Mouse (Mus musculus) midbrain, embryonic 16.5 days (tissue): ENCODE results near the gene Ccdc136. TPM values are rescaled to one million over a fixed set of nuclear protein-coding genes. Genes with fewer than 3 reads are reported as not detected.

Experiments used
- ATAC-seq: fragments of 200-750 bp; cut with Nextera tagmentation; 2 replicates; pipeline ENCODE4 v1.8.0; 2017; ENCODE audit warnings: moderate TSS enrichment
- H3K27ac ChIP-seq: fragments of 300-500 bp; sonication (generic); 2 replicates; pipeline ENCODE4 v1.5.1; 2014; ENCODE audit warnings: mild to moderate bottlenecking, low read length, mixed read lengths
- H3K27me3 ChIP-seq: fragments of 300-500 bp; sonication (generic); 2 replicates; pipeline ENCODE4 v1.6.1; 2014; ENCODE audit warnings: low read depth, low read length, mixed read lengths; ENCODE audit not compliant: control insufficient read depth, insufficient read depth
- H3K36me3 ChIP-seq: fragments of 300-500 bp; sonication (generic); 2 replicates; pipeline ENCODE4 v1.6.1; 2014; ENCODE audit warnings: mild to moderate bottlenecking, low read length, moderate library complexity, mixed read lengths; ENCODE audit not compliant: control insufficient read depth, insufficient read depth
- H3K4me1 ChIP-seq: fragments of 300-500 bp; sonication (generic); 2 replicates; pipeline ENCODE4 v1.6.1; 2014; ENCODE audit warnings: mild to moderate bottlenecking, low read length, mixed read lengths; ENCODE audit not compliant: control insufficient read depth, insufficient read depth
- H3K4me2 ChIP-seq: fragments of 300-500 bp; sonication (generic); 2 replicates; pipeline ENCODE4 v1.6.1; 2014; ENCODE audit warnings: mild to moderate bottlenecking, low read length, mixed read lengths
- H3K4me3 ChIP-seq: fragments of 300-500 bp; sonication (generic); 2 replicates; pipeline ENCODE4 v1.5.1; 2014; ENCODE audit warnings: low read depth, mild to moderate bottlenecking, low read length, moderate library complexity, mixed read lengths
- H3K9ac ChIP-seq: fragments of 300-500 bp; sonication (generic); 2 replicates; pipeline ENCODE4 v1.6.1; 2014; ENCODE audit warnings: low read depth, low read length, mixed read lengths
- H3K9me3 ChIP-seq: fragments of 300-500 bp; sonication (generic); replicated peaks from 2 replicates; pipeline ENCODE4 v1.6.1; 2014; ENCODE audit warnings: mild to moderate bottlenecking, low read length, mixed read lengths; ENCODE audit not compliant: control insufficient read depth, poor library complexity, severe bottlenecking
- WGBS: fragments of 180-500 bp; shearing (Covaris S2); extraction: QIAGEN DNeasy Blood & Tissue Kit; methylation state at CpG from one replicate; pipeline ENCODE4 v1.1.7; 2014; 5-methylcytosine and 5-hydroxymethylcytosine counted together
- polyA plus RNA-seq: library from polyadenylated mRNA; unstranded; fragments of >200 nt; fragmentation: Nextera tagmentation; extraction: Ambion mirVana; gene quantifications from 2 replicates; pipeline ENCODE4 v1.2.1, GENCODE M21; 2015

Ccdc136 gene
- polyA plus RNA-seq, 1 experiment from 2014 or later, result 46.5 TPM

DNA sequence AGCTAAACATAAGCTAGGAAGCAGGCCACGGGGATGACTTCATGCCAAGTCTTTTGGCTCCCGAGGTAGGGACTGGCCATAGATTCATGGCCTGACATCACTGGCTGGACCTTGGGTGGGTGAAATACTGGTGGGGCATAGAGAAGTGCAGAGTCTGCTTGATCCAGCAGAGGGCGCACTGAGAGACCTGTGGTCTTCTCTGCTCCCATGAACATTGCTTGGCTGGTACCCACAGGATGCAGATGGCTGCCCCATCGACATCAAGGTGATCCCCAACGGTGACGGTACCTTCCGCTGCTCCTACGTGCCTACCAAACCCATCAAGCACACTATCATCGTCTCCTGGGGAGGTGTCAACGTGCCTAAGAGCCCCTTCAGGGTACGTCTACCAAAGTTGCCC is 48.7 kb downstream of the Ccdc136 start:
- Histone ChIP-seq H3K27ac (no peak overlapping the region), H3K4me2 (no peak overlapping the region), H3K4me3 (no peak overlapping the region), H3K36me3 (no peaks in the 10 kb centered on the region), H3K27me3 (no peaks in the 10 kb centered on the region), H3K9ac (no peak overlapping the region), H3K4me1 (no peaks in the 10 kb centered on the region), H3K9me3 (no peaks in the 10 kb centered on the region)
- 75% methylated on average over 11 of the region's 11 CpGs for WGBS
- no peak for ATAC-seq

DNA sequence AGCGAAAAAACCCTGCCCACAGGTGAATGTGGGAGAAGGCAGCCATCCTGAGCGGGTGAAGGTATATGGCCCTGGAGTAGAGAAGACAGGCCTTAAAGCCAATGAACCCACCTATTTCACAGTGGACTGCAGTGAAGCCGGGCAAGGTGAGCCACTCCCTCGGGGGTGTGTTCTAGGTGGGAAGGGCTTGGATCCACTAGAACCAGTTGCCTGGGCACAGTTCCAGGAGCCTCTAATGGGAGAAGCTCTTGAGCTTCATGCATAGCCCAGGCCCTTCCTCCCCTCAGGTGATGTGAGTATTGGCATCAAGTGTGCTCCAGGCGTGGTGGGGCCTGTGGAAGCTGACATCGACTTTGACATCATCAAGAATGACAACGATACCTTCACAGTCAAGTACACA is 49.2 kb downstream of the Ccdc136 start:
- 94% methylated on average over 7 of the region's 7 CpGs for WGBS
- H3K4me1 ChIP-seq, result no peaks in the 10 kb centered on the region
- H3K27ac ChIP-seq, result no peak overlapping the region
- H3K36me3 ChIP-seq, result no peaks in the 10 kb centered on the region
- no peak overlapping the region for H3K4me2 ChIP-seq
- H3K9ac ChIP-seq, result no peak overlapping the region
- no peak overlapping the region for H3K4me3 ChIP-seq
- H3K27me3 ChIP-seq, result no peaks in the 10 kb centered on the region
- no peaks in the 10 kb centered on the region for H3K9me3 ChIP-seq
- ATAC-seq, result no peak

DNA sequence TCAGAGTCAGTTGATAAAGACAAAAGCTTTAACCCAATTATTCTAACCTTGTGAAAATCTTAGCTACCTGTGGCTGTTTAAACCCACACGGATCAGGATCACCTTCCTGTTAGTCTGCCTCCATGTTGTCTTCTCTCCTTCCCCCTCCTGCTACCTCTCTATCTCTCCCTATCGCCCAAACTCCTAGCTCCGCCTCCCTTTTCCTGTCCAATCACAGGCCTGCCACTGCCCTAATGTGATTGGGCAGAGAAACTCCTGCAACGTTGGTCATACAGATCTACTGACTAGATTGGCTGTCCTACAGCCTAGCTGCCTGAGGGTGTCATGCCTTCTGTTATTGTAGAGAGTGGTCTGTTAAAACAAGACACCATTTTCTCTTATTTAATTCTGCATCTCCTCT is 53.7 kb downstream of the Ccdc136 start:
- Histone ChIP-seq H3K36me3 (no peaks in the 10 kb centered on the region), H3K9me3 (no peaks in the 10 kb centered on the region), H3K4me1 (no peaks in the 10 kb centered on the region), H3K4me3 (no peak overlapping the region), H3K9ac (no peak overlapping the region), H3K27ac (no peak overlapping the region), H3K27me3 (no peaks in the 10 kb centered on the region), H3K4me2 (no peak overlapping the region)
- ATAC-seq, result no peak
- 32% methylated on average over 4 of the region's 4 CpGs for WGBS

DNA sequence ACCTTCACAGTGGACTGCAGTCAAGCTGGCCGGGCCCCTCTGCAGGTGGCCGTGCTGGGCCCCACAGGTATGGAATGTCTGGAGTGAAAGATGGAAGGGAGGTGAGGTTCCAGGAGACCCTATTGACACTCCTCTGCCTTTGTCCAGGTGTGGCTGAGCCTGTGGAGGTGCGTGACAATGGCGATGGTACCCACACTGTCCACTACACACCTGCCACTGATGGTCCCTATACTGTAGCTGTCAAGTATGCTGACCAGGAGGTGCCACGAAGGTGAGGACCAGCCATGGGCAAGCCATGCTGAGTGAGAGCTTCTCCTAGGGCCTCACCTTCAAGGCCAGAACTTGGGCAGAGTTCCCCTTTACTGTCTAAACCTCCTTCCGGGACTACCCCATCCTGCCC is 54.6 kb downstream of the Ccdc136 start:
- H3K9me3 ChIP-seq, result no peaks in the 10 kb centered on the region
- H3K4me1 ChIP-seq, result no peaks in the 10 kb centered on the region
- no peak overlapping the region for H3K4me3 ChIP-seq
- H3K36me3 ChIP-seq, result no peaks in the 10 kb centered on the region
- H3K27me3 ChIP-seq, result no peaks in the 10 kb centered on the region
- H3K4me2 ChIP-seq, result no peak overlapping the region
- no peak overlapping the region for H3K9ac ChIP-seq
- ATAC-seq, result no peak
- no peak overlapping the region for H3K27ac ChIP-seq
- 95% methylated on average over 6 of the region's 6 CpGs for WGBS

DNA sequence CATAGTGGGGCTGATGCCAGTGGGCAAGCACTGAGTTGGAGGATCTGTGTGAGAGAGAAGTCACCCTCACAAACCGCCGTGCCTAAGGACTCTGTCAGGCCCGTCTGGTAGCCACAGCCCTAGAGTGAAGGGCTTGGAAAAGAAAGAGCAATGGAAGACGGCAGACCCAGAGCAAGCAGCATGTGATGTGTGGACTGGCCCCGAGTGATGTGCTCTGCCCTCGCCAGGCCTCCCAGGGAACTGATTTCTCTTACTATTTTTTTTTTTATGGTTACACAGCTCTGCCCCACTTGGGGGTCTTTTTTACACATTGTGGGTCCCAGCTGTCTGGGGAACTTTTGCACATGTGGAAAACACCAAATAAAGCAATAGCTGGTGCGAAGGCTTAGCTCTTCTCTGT is 65.4 kb downstream of the Ccdc136 start:
- no peak for ATAC-seq
- no peak overlapping the region for H3K9ac ChIP-seq
- no peaks in the 10 kb centered on the region for H3K36me3 ChIP-seq
- H3K4me1 ChIP-seq, result no peaks in the 10 kb centered on the region
- H3K27me3 ChIP-seq, result no peaks in the 10 kb centered on the region
- H3K4me3 ChIP-seq, result no peak overlapping the region
- no peak overlapping the region for H3K4me2 ChIP-seq
- H3K27ac ChIP-seq, result no peak overlapping the region
- no peaks in the 10 kb centered on the region for H3K9me3 ChIP-seq
- WGBS, result 52% methylated on average over 7 of the region's 7 CpGs

DNA sequence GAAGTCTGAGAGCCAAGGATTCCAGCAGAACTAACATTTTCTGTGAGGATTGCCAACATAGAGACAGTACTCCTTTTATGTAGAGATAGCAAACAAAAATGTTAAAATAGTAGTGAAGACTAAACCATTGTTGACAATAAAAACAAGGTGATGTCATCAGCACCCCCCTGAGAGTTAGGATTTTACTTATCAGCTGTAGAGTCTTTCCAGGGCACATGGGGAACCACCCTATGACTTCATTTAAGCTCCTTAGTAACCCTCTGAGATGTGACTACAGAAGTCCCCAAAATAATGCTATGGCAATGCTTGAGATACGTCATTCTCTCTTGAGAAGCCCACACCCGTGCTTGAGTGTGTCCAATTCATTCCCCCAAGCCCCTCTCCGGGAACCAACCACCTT is 67.3 kb downstream of the Ccdc136 start:
- 67% methylated on average over 3 of the region's 3 CpGs for WGBS
- Histone ChIP-seq H3K4me1 (peaks cover under 1% of the 10 kb centered on the region), H3K4me3 (no peak overlapping the region), H3K9me3 (no peaks in the 10 kb centered on the region), H3K4me2 (no peak overlapping the region), H3K27me3 (no peaks in the 10 kb centered on the region), H3K27ac (no peak overlapping the region), H3K9ac (no peak overlapping the region), H3K36me3 (no peaks in the 10 kb centered on the region)
- ATAC-seq, result no peak

DNA sequence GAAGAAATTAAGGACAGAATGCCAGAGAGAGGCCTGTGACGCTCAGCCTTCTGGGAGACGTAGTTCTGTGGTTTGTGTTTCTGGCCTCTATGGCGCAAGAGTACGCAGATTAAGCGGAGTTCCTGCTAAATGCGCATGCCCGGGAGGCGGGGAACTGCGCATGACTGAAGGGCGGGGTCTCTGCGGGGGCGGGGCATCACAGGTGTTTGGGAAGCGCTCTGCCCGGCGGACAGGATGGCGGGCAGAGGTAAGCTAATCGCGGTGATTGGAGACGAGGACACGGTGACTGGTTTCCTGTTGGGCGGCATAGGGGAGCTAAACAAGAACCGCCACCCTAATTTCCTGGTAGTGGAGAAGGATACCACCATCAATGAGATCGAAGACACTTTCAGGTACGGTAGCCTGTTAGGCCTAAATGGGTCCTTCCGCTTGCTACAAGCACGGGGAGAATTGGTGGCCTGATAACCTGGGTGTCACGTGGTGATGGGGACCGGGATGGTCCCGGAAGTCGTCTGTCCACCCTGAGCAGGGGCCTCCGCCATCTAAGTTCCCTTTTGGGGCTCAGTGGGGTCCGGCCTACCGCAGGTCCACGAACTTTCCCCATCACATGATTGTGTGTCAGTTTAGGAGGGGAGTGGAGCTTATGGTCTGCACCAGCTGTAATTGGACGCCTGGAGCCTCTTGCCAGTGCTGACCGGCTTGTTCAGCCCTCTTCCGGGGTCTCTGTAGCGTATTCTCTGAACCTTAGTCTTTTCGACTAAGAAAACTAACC is 71.7 kb downstream of the Ccdc136 start, which contains the start of gene Atp6v1f:
Gene Atp6v1f, plus strand, starts transcription at position 136 of the 772 bp plus-strand sequence.
- Histone ChIP-seq H3K4me3 (peak within 1 kb of the TSS; percentile 65), H3K27me3 (no peaks in the 10 kb centered on the region), H3K27ac (peak within 1 kb of the TSS; percentile 85), H3K36me3 (peaks cover 21% of the 10 kb centered on the region), H3K4me1 (peaks cover 9% of the 10 kb centered on the region), H3K4me2 (peak within 1 kb of the TSS; percentile 69), H3K9ac (peak within 1 kb of the TSS; percentile 74), H3K9me3 (no peaks in the 10 kb centered on the region)
- peak; percentile 97 for ATAC-seq
- WGBS, result under 1% methylated on average over 39 of the region's 39 CpGs

DNA sequence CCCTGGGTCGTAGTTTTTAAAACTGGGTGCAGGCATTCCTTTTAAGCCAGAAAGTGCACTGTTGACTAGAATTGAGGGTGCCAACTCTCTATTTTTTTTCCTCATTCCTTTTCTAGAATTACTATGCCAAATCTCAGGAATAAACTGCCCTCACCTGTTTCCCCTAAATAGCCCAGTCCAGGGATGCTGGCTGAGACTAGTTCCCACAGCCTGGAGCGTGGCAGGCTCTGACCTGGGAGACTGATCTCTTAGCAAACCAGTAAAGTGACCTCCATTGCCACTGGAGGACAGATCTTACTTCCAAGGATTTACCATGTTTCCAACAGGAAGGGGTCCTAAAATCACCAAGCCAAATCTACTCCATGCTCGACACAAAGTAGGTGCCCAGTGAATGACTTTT is 72.7 kb downstream of the Ccdc136 start:
- peaks cover 21% of the 10 kb centered on the region for H3K36me3 ChIP-seq
- H3K9ac ChIP-seq, result no peak overlapping the region; the same call in 1 of the 2 replicates
- no peaks in the 10 kb centered on the region for H3K9me3 ChIP-seq
- no peak for ATAC-seq
- H3K27ac ChIP-seq, result no peak overlapping the region
- H3K4me3 ChIP-seq, result peak overlapping the region; percentile 65
- H3K4me1 ChIP-seq, result peaks cover 9% of the 10 kb centered on the region
- peak overlapping the region; percentile 69 for H3K4me2 ChIP-seq
- H3K27me3 ChIP-seq, result no peaks in the 10 kb centered on the region; the same call in 1 of the 2 replicates
- WGBS, result 91% methylated on average over 3 of the region's 3 CpGs

DNA sequence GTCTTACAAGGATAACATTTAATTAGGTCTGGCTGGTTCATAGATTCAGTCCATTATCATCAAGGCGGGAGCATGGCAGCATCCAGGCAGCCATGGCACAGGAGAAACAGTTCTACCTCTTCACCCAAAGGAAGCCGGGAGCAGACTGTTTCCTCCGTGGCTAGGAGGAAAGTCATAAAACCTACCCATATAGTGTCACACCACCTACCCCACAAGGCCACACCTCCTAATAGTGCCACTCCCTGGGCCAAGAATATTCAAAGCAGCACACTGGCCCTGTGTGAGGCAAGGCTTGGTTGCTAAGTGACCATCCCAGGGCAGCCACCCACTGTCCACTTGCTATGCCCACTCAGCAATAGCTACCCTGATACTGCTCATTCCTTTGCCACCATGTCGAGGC is 75.0 kb downstream of the Ccdc136 start, which contains the start of gene Atp6v1fnb:
Gene Atp6v1fnb, plus strand, starts transcription at position 301 of the 400 bp plus-strand sequence.
- Histone ChIP-seq H3K36me3 (peaks cover 21% of the 10 kb centered on the region), H3K27me3 (no peaks in the 10 kb centered on the region; the same call in 1 of the 2 replicates), H3K4me3 (no peak within 1 kb of the TSS), H3K4me2 (no peak within 1 kb of the TSS), H3K4me1 (peaks cover 9% of the 10 kb centered on the region), H3K9ac (no peak within 1 kb of the TSS), H3K9me3 (no peaks in the 10 kb centered on the region), H3K27ac (no peak within 1 kb of the TSS)
- 93% methylated on average over 4 of the region's 4 CpGs for WGBS
- ATAC-seq, result no peak
